Mouse (Mus musculus): ENCODE data around the gene Stat1.

GRCm38 (mm10) chr1:52146214-52146970 lies 27.2 kb downstream of the Stat1 start:
- TF ChIP-seq CTCF (IDR thresholded peaks at IDR 0.05; ENCODE audit: borderline replicate concordance, control insufficient read depth, extremely low read depth, insufficient read depth, low read length, poor library complexity) (peak; percentile 64; the same call in 1 of the 2 replicates), POLR2A (IDR thresholded peaks at IDR 0.05; ENCODE audit: control insufficient read depth, extremely low read depth, insufficient read depth, low read length, poor library complexity) (no peak)
